Mouse (Mus musculus): ENCODE data around the gene AC153137.1.
"Not testable (repeated sequence)": the region's sequence is repeated elsewhere in the genome, so short reads cannot be mapped to it uniquely, and the experiment has no call there.

AC153137.1 gene

GRCm38 (mm10) chr1:30977868-30978267, at the start of gene AC153137.1:
AC153137.1 (minus strand) TSS chr1:30977968.
- DNase-seq: not testable (repeated sequence)

DNA sequence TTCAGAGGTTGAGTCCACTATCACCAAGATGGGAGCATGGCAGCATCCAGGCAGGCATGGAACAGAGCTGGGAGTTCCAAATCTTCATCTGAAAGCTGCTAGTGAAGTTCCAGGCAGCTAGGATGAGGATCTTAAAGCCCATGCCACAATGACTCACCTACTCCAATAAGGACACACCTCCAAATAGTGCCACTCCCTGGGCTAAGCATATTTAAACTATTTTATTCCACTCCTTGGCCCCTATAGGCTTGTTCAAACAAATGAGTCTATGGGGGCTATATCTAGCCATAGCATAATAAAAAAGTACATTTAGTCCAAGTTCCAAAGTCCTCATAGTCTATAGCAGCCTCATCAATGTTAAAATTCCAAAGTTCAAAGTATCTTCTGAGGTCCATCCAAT, 45.4 kb upstream of the AC153137.1 start:
- DNase-seq: no peak

- no peak for DNase-seq
Observed at GRCm38 (mm10) chr1:31019283-31019682, 41.5 kb upstream of the AC153137.1 start.

- no peak for DNase-seq
Observed at GRCm38 (mm10) chr1:31017377-31017776, 39.6 kb upstream of the AC153137.1 start.

GRCm38 (mm10) chr1:31016068-31016467, 38.3 kb upstream of the AC153137.1 start:
- DNase-seq: no peak

DNA sequence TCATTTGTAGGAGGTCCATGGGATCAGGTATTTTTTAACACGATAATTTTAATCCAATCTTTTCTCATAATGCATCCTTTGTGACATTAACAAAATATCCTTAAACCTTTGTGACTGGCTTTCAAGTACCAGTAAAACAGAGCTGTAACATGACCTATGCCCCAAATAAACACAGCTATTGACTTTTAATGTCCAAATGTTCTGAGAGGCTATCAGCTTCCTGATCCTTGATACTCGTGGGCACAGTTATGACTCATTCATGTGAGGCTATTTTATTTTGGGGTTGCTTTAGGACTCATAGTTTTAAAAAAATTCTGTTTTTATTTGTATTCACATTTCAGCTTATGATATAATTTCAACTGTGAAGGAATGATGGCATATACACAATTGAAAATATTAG, 37.5 kb upstream of the AC153137.1 start:
- DNase-seq: no peak

DNA sequence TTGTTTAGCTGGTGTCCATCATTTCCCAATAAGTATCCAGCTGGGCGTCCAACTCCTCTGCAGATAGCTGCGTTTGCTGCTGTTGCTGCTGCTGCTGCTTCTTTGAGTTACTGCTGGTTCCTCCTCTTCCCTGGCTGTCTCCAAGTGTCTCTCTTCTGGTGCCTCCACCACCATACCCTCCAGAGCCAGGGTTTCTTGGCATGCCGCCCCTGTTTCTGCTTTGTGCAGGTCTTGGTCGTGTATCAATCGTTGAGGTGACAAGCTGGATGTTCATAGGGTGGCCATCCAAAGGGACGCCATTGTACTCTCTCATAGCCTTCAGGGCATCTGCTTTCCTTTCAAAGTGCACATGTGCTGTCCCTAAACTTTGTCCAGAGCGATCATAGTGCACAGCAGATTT, 529 bp downstream of the AC153137.1 start:
- not testable (repeated sequence) for DNase-seq

- no peak for DNase-seq
Observed at GRCm38 (mm10) chr1:30951795-30952194, 26.0 kb downstream of the AC153137.1 start.

- DNase-seq: no peak
Observed at GRCm38 (mm10) chr1:30950456-30950835, 27.3 kb downstream of the AC153137.1 start.

GRCm38 (mm10) chr1:30949710-30950455, 27.9 kb downstream of the AC153137.1 start:
- peak; percentile 97 to 99 for DNase-seq

GRCm38 (mm10) chr1:30948950-30949639, 28.7 kb downstream of the AC153137.1 start:
- DNase-seq: peak; percentile 74

DNA sequence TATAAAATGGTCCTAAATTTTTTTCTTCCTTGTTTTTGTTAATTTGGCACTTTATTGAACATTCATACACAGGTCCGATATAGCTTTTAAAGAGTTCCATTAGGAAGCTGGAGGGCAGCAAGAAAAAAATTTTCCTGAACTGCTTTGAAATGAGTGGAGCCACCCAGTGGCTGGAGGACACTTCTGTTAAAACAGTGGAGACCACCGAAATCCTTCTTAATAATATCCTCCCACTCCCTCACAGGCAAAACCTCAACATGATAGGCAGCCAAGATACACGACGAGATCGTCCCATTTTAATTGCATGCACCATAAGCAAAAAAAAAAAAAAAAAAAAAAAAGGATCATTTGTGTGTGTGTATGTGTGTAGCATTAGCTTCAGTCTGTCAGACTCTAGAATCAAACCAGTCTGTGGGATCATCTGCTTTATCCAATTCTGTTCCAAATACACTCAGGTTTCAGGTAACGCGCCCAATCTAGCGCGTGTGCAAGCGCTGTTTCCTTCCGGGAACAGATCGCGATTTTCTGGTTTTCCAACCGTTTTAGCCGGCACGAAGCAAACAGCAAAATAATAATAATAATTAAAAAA, 29.3 kb downstream of the AC153137.1 start:
- peak in 1 of 2 experiments; percentile 41 for DNase-seq

DNA sequence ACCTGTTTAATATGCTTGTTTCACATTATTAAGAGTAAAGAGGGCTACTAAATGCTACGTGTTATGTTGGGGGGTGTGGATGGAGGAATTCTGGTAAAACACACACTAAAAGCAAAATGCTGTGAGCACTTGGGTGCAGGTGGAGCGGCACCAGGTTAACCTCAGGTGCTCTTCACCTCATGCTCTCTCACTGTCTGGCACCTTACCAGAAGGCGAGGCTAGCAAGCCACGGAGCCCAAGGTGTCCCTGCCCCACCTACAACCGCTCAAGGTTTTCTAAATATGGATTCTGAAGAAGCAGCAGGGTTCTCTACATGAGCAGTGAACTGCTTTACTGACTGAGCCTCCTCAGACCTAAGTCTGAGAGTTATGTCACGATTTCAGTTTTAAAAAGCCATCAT, 32.6 kb downstream of the AC153137.1 start:
- no peak for DNase-seq

DNA sequence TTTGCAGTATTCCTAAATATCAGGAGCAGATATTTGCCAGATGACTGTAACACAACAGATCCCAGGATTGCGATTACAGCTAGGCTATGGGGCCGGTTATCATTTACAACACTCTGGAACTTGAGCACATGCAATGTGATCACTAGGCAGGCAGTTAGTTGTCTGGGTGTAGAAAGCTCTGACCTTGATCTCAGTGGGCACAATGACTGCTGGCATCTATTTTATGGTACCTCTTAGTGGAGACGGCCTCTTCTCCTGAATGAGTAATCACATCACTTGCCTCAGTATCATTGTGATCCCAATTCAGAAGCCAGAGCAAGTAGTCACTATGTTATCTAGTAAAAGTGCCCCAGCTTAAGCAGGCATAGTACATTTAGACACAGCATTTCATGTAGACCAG, 37.2 kb downstream of the AC153137.1 start:
- no peak for DNase-seq

GRCm38 (mm10) chr1:30938392-30938791, 39.4 kb downstream of the AC153137.1 start:
- DNase-seq: no peak

- no peak for DNase-seq
Observed at GRCm38 (mm10) chr1:30937396-30937965, 40.3 kb downstream of the AC153137.1 start.

GRCm38 (mm10) chr1:30936488-30936887, 41.3 kb downstream of the AC153137.1 start:
- DNase-seq: no peak

DNA sequence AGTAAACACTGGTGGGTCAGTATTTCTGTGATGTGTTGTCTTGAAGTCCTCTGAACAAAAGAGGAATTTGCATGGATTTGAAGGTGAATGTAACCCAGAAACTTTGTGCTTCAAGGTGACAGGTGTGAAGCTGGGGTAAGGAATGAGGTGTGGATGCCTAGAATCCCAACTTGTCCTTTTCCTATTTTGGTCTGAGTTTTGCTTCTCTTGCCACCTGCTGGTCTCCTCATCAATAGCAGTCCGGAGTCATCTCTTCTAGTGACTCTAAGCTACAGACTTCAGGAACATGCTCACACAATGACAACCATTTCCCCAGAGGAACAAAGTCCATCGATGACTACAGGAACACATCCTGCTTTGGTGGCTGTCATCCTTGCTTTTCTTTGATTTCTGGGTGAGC, 46.9 kb downstream of the AC153137.1 start:
- no peak for DNase-seq

DNA sequence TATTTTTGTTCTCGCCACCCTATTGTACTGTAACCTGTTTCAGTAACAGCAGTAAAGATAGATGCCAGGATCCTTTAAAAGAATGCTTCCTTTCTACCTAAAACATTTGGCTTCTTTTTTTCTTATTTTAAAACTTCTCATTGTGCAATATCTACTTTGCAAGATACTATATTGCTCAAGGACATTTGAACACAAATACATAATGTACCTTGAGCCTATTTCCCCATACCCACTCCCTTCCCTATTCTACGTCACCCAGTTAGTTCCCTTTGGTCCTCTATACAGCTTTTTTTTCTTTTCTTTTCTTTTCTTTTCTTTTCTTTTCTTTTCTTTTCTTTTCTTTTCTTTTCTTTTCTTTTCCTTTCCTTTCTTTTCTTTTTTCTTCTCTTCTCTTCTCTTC, 47.6 kb downstream of the AC153137.1 start:
- DNase-seq: no peak

Measured in lung, postnatal 4 days (tissue).